Mouse (Mus musculus): ENCODE results near the gene Ezr. TPM values are rescaled to one million over a fixed set of nuclear protein-coding genes. Genes with fewer than 3 reads are reported as not detected.
A peak's percentile ranks its signal among the peaks of the same experiment; 100 is the strongest.

Ezr gene
- polyA plus RNA-seq, 1 experiment from 2014 or later, result 105 TPM

GRCm38 (mm10) chr17:6809331-6809730 is 26.7 kb upstream of the Ezr start:
- Histone ChIP-seq H3K4me1 (peaks cover 29% of the 10 kb centered on the region), H3K27ac (replicated peaks) (no peak overlapping the region), H3K4me3 (no peak overlapping the region), H3K36me3 (no peaks in the 10 kb centered on the region), H3K27me3 (replicated peaks) (no peaks in the 10 kb centered on the region), H3K9me3 (no peaks in the 10 kb centered on the region), H3K9ac (no peak overlapping the region), H3K4me2 (no peak overlapping the region)
- WGBS, result 59% methylated on average over 3 of the region's 3 CpGs
- ATAC-seq (ENCODE audit: extremely low read depth, insufficient number of reproducible peaks, low FRiP score, low TSS enrichment), result no peak

GRCm38 (mm10) chr17:6808521-6809165 is 26.1 kb upstream of the Ezr start:
- H3K4me1 ChIP-seq, result peaks cover 26% of the 10 kb centered on the region
- no peak overlapping the region for H3K4me3 ChIP-seq
- H3K36me3 ChIP-seq, result no peaks in the 10 kb centered on the region
- no peaks in the 10 kb centered on the region for H3K27me3 ChIP-seq (replicated peaks)
- WGBS, result 77% methylated on average over 8 of the region's 8 CpGs
- no peak overlapping the region for H3K4me2 ChIP-seq
- no peak overlapping the region for H3K9ac ChIP-seq
- H3K27ac ChIP-seq (replicated peaks), result no peak overlapping the region
- no peaks in the 10 kb centered on the region for H3K9me3 ChIP-seq
- ATAC-seq (ENCODE audit: extremely low read depth, insufficient number of reproducible peaks, low FRiP score, low TSS enrichment), result no peak

- no peak for ATAC-seq (ENCODE audit: extremely low read depth, insufficient number of reproducible peaks, low FRiP score, low TSS enrichment)
- Histone ChIP-seq H3K9me3 (no peaks in the 10 kb centered on the region), H3K4me1 (peaks cover 20% of the 10 kb centered on the region), H3K4me2 (no peak overlapping the region), H3K9ac (no peak overlapping the region), H3K27ac (replicated peaks) (no peak overlapping the region), H3K36me3 (no peaks in the 10 kb centered on the region), H3K27me3 (replicated peaks) (no peaks in the 10 kb centered on the region), H3K4me3 (no peak overlapping the region)
- 73% methylated on average over 16 of the region's 16 CpGs for WGBS
Observed at GRCm38 (mm10) chr17:6807827-6808520, 25.4 kb upstream of the Ezr start.

- H3K9ac ChIP-seq, result no peak overlapping the region
- H3K4me1 ChIP-seq, result 0 out of 2 replicates have a peak, but pooled peaks cover 9% of the 10 kb centered on the region
- no peaks in the 10 kb centered on the region for H3K27me3 ChIP-seq (replicated peaks)
- H3K4me2 ChIP-seq, result no peak overlapping the region
- H3K4me3 ChIP-seq, result no peak overlapping the region
- 36% methylated on average over 6 of the region's 6 CpGs for WGBS
- ATAC-seq (ENCODE audit: extremely low read depth, insufficient number of reproducible peaks, low FRiP score, low TSS enrichment), result no peak
- H3K27ac ChIP-seq (replicated peaks), result 0 out of 2 replicates have a peak overlapping the region, but pooled peaks have one; percentile 5
- no peaks in the 10 kb centered on the region for H3K36me3 ChIP-seq
- peaks cover 9% of the 10 kb centered on the region; the same call in 1 of the 2 replicates for H3K9me3 ChIP-seq
Observed at GRCm38 (mm10) chr17:6804853-6805543, 22.4 kb upstream of the Ezr start.

- no peak overlapping the region for H3K4me2 ChIP-seq
- WGBS, result 83% methylated on average over 6 of the region's 6 CpGs
- H3K27ac ChIP-seq (replicated peaks), result no peak overlapping the region
- H3K4me1 ChIP-seq, result 0 out of 2 replicates have a peak, but pooled peaks cover 9% of the 10 kb centered on the region
- no peak overlapping the region for H3K4me3 ChIP-seq
- H3K36me3 ChIP-seq, result no peaks in the 10 kb centered on the region
- no peak for ATAC-seq (ENCODE audit: extremely low read depth, insufficient number of reproducible peaks, low FRiP score, low TSS enrichment)
- H3K27me3 ChIP-seq (replicated peaks), result no peaks in the 10 kb centered on the region
- no peak overlapping the region for H3K9ac ChIP-seq
- peaks cover 9% of the 10 kb centered on the region; the same call in 1 of the 2 replicates for H3K9me3 ChIP-seq
Observed at GRCm38 (mm10) chr17:6804111-6804510, 21.5 kb upstream of the Ezr start.

- no peak overlapping the region for H3K27ac ChIP-seq (replicated peaks)
- 85% methylated on average over 1 of the region's 1 CpGs for WGBS
Observed at GRCm38 (mm10) chr17:6803614-6804013, 21.0 kb upstream of the Ezr start.

GRCm38 (mm10) chr17:6798392-6799061 is 15.9 kb upstream of the Ezr start:
- H3K9me3 ChIP-seq, result peaks cover 9% of the 10 kb centered on the region; the same call in 1 of the 2 replicates
- 68% methylated on average over 12 of the region's 12 CpGs for WGBS
- no peak overlapping the region for H3K4me2 ChIP-seq
- H3K9ac ChIP-seq, result no peak overlapping the region
- H3K4me3 ChIP-seq, result no peak overlapping the region
- peaks cover 10% of the 10 kb centered on the region; the same call in 1 of the 2 replicates for H3K27me3 ChIP-seq (replicated peaks)
- no peak overlapping the region for H3K27ac ChIP-seq (replicated peaks)
- H3K36me3 ChIP-seq, result no peaks in the 10 kb centered on the region
- H3K4me1 ChIP-seq, result peaks cover 10% of the 10 kb centered on the region
- no peak for ATAC-seq (ENCODE audit: extremely low read depth, insufficient number of reproducible peaks, low FRiP score, low TSS enrichment)

More at GRCm38 (mm10) chr17:6803614-6804013, 21.0 kb upstream of the Ezr start:
- Histone ChIP-seq H3K36me3 (no peaks in the 10 kb centered on the region), H3K4me3 (no peak overlapping the region), H3K9ac (no peak overlapping the region), H3K4me1 (0 out of 2 replicates have a peak, but pooled peaks cover 9% of the 10 kb centered on the region), H3K4me2 (no peak overlapping the region), H3K9me3 (peaks cover 9% of the 10 kb centered on the region; the same call in 1 of the 2 replicates), H3K27me3 (replicated peaks) (no peaks in the 10 kb centered on the region)
- ATAC-seq (ENCODE audit: extremely low read depth, insufficient number of reproducible peaks, low FRiP score, low TSS enrichment), result no peak

GRCm38 (mm10) chr17:6797471-6797870 is 14.9 kb upstream of the Ezr start:
- Histone ChIP-seq H3K4me2 (no peak overlapping the region), H3K9ac (no peak overlapping the region), H3K27me3 (replicated peaks) (peaks cover 10% of the 10 kb centered on the region; the same call in 1 of the 2 replicates), H3K4me1 (peaks cover 10% of the 10 kb centered on the region), H3K4me3 (no peak overlapping the region), H3K36me3 (no peaks in the 10 kb centered on the region), H3K27ac (replicated peaks) (no peak overlapping the region), H3K9me3 (peaks cover 9% of the 10 kb centered on the region; the same call in 1 of the 2 replicates)
- ATAC-seq (ENCODE audit: extremely low read depth, insufficient number of reproducible peaks, low FRiP score, low TSS enrichment), result no peak
- 56% methylated on average over 4 of the region's 4 CpGs for WGBS

GRCm38 (mm10) chr17:6794160-6794751 is 11.7 kb upstream of the Ezr start:
- H3K36me3 ChIP-seq, result no peaks in the 10 kb centered on the region
- H3K27me3 ChIP-seq (replicated peaks), result peaks cover 14% of the 10 kb centered on the region; the same call in 1 of the 2 replicates
- H3K4me1 ChIP-seq, result peaks cover 10% of the 10 kb centered on the region
- ATAC-seq (ENCODE audit: extremely low read depth, insufficient number of reproducible peaks, low FRiP score, low TSS enrichment), result no peak
- H3K27ac ChIP-seq (replicated peaks), result no peak overlapping the region
- no peak overlapping the region for H3K4me2 ChIP-seq
- no peaks in the 10 kb centered on the region for H3K9me3 ChIP-seq
- H3K9ac ChIP-seq, result no peak overlapping the region
- H3K4me3 ChIP-seq, result no peak overlapping the region
- 32% methylated on average over 12 of the region's 12 CpGs for WGBS

- no peak overlapping the region for H3K27ac ChIP-seq (replicated peaks)
- 84% methylated on average over 9 of the region's 9 CpGs for WGBS
- no peak for ATAC-seq (ENCODE audit: extremely low read depth, insufficient number of reproducible peaks, low FRiP score, low TSS enrichment)
- no peak overlapping the region for H3K9ac ChIP-seq
- H3K4me3 ChIP-seq, result no peak overlapping the region
- H3K27me3 ChIP-seq (replicated peaks), result peaks cover 5% of the 10 kb centered on the region; the same call in 1 of the 2 replicates
- H3K36me3 ChIP-seq, result no peaks in the 10 kb centered on the region
- peaks cover 8% of the 10 kb centered on the region for H3K4me1 ChIP-seq
- no peaks in the 10 kb centered on the region for H3K9me3 ChIP-seq
- H3K4me2 ChIP-seq, result no peak overlapping the region
Observed at GRCm38 (mm10) chr17:6789581-6790118, 7.1 kb upstream of the Ezr start.

Measured in heart, embryonic 13.5 days (tissue).